In the genomic region with DNA sequence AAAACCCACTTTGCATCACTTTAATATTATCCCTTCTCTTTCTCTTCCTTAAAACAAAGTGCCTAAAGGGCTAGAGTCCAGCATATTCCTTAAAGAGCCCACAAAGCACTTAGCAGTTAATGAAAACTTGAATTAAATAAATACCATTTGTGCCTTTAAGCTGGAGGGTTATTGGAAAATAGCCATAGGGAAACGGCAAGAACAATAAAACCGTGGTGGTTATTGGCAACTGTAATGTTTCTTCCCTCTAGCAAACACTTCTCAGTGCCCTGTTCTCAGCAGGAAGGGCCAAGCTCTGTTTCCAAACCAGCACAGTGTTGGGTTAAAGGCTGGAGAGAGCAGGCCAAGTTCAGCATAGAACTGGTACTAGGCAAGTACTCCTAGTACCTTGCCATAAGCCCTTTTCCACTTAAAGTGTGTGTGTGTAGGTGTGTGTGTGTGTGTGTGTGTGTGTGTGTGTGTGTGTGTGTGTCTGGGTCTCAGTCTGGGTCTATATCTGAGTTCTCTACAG, we compare ENCODE assay signal across 27 mouse cellular contexts.
DNase-seq lines count a peak whose midpoint lies in the region; ATAC-seq and TF ChIP-seq lines count a peak whose summit lies in the region.
"Had no signal": no experiment of that assay in that cellular context is flagged by ENCODE, and none has a peak within 500 bp of the region (broad histone marks: within the 10 kb centered on the region; RNA-seq: fewer than 3 reads in every experiment).

No protein-coding gene starts in this region.

- H3K4me2 ChIP-seq in forebrain, embryonic 15.5 days (replicated peaks): no peak overlapping the region
- H3K4me2 ChIP-seq in forebrain, embryonic 13.5 days: no peak overlapping the region
- H3K4me2 ChIP-seq in kidney, embryonic 16.5 days (replicated peaks; ENCODE audit: low read depth, low read length): no peak overlapping the region
- H3K4me2 ChIP-seq: embryonic facial prominence, embryonic 13.5 days; heart, embryonic 12.5 days; hindbrain, embryonic 15.5 days; intestine, embryonic 15.5 days; liver, embryonic 11.5 days; midbrain, embryonic 15.5 days had no signal

- H3K9ac ChIP-seq in forebrain, embryonic 15.5 days (replicated peaks): no peak overlapping the region
- no peak overlapping the region for H3K9ac ChIP-seq in forebrain, embryonic 13.5 days
- H3K9ac ChIP-seq in kidney, embryonic 16.5 days (replicated peaks; ENCODE audit: low read length): no peak overlapping the region
- H3K9ac ChIP-seq: embryonic facial prominence, embryonic 13.5 days; heart, embryonic 12.5 days; hindbrain, embryonic 15.5 days; intestine, embryonic 15.5 days; liver, postnatal 0 days; midbrain, embryonic 15.5 days had no signal

- ATAC-seq in forebrain, embryonic 15.5 days (replicated peaks): 0 out of 2 replicates have a peak, but pooled peaks have one; percentile 32
- no peak for ATAC-seq in forebrain, embryonic 13.5 days
- ATAC-seq in kidney, embryonic 16.5 days (ENCODE audit: low FRiP score, low TSS enrichment): no peak
- ATAC-seq: intestine, embryonic 15.5 days; liver, postnatal 0 days; midbrain, embryonic 15.5 days; Patski had no signal

- 38% methylated on average over 2 of the region's 2 CpGs for WGBS in forebrain, embryonic 15.5 days
- WGBS in forebrain, embryonic 13.5 days: 55% methylated on average over 2 of the region's 2 CpGs
- WGBS in kidney, adult 2 months: 57% methylated on average over 2 of the region's 2 CpGs
- WGBS in kidney, embryonic 16.5 days: 75% methylated on average over 2 of the region's 2 CpGs

- no peak overlapping the region for H3K4me3 ChIP-seq in forebrain, embryonic 15.5 days
- H3K4me3 ChIP-seq in forebrain, embryonic 13.5 days: no peak overlapping the region
- no peak overlapping the region for H3K4me3 ChIP-seq in kidney, adult 2 months (ENCODE audit: insufficient read depth, low read depth, low read length)
- H3K4me3 ChIP-seq in kidney, embryonic 16.5 days (ENCODE audit: low read length): no peak overlapping the region
- H3K4me3 ChIP-seq: embryonic facial prominence, embryonic 13.5 days; forebrain, embryonic 10.5 days; heart, adult 2 months; heart, embryonic 12.5 days; hindbrain, embryonic 15.5 days; intestine, embryonic 15.5 days; midbrain, embryonic 15.5 days had no signal

- no peaks in the 10 kb centered on the region for H3K36me3 ChIP-seq in forebrain, embryonic 15.5 days
- H3K36me3 ChIP-seq in forebrain, embryonic 13.5 days (ENCODE audit: poor library complexity, severe bottlenecking): no peaks in the 10 kb centered on the region
- H3K36me3 ChIP-seq in kidney, adult 2 months (ENCODE audit: control insufficient read depth, insufficient read depth, low read length): no peaks in the 10 kb centered on the region
- no peaks in the 10 kb centered on the region for H3K36me3 ChIP-seq in kidney, embryonic 16.5 days (ENCODE audit: insufficient read depth, low read length)
- H3K36me3 ChIP-seq: embryonic facial prominence, embryonic 13.5 days; forebrain, embryonic 10.5 days; heart, embryonic 12.5 days; hindbrain, embryonic 15.5 days; intestine, embryonic 15.5 days; midbrain, embryonic 15.5 days had no signal

- H3K27me3 ChIP-seq in forebrain, embryonic 15.5 days: no peaks in the 10 kb centered on the region
- H3K27me3 ChIP-seq in forebrain, embryonic 13.5 days: no peaks in the 10 kb centered on the region
- no peaks in the 10 kb centered on the region for H3K27me3 ChIP-seq in kidney, adult 2 months (replicated peaks; ENCODE audit: control insufficient read depth, insufficient read depth, low read length)
- H3K27me3 ChIP-seq in kidney, embryonic 16.5 days (ENCODE audit: insufficient read depth, low read length): no peaks in the 10 kb centered on the region
- H3K27me3 ChIP-seq: embryonic facial prominence, embryonic 13.5 days; heart, embryonic 12.5 days; hindbrain, embryonic 15.5 days; intestine, embryonic 15.5 days; midbrain, embryonic 15.5 days; Patski had no signal

- no peak for TF ChIP-seq CTCF in kidney, adult 2 months (conservative IDR thresholded peaks at IDR 0.05; ENCODE audit: insufficient read depth, insufficient read length, low read depth, low read length)

- no peak overlapping the region for H3K27ac ChIP-seq in forebrain, embryonic 15.5 days (replicated peaks)
- H3K27ac ChIP-seq in forebrain, embryonic 13.5 days: no peak overlapping the region
- no peak overlapping the region for H3K27ac ChIP-seq in kidney, adult 2 months (ENCODE audit: insufficient read depth, low read depth, low read length)
- H3K27ac ChIP-seq in kidney, embryonic 16.5 days (ENCODE audit: low read length): no peak overlapping the region
- H3K27ac ChIP-seq: embryonic facial prominence, embryonic 13.5 days; forebrain, embryonic 10.5 days; heart, adult 2 months; hindbrain, embryonic 15.5 days; intestine, embryonic 15.5 days; macrophage; midbrain, embryonic 15.5 days; stomach, postnatal 0 days had no signal

- H3K9me3 ChIP-seq in forebrain, embryonic 15.5 days: no peaks in the 10 kb centered on the region
- H3K9me3 ChIP-seq in forebrain, embryonic 13.5 days (replicated peaks): no peaks in the 10 kb centered on the region
- no peaks in the 10 kb centered on the region for H3K9me3 ChIP-seq in kidney, embryonic 16.5 days (ENCODE audit: low read length)
- H3K9me3 ChIP-seq: embryonic facial prominence, embryonic 13.5 days; forebrain, embryonic 10.5 days; heart, embryonic 12.5 days; hindbrain, embryonic 15.5 days; intestine, embryonic 15.5 days; midbrain, embryonic 15.5 days had no signal

- no peak for TF ChIP-seq POLR2A in kidney, adult 2 months (IDR thresholded peaks at IDR 0.05; ENCODE audit: low read depth, low read length)

- H3K4me1 ChIP-seq in forebrain, embryonic 15.5 days: no peaks in the 10 kb centered on the region
- no peaks in the 10 kb centered on the region for H3K4me1 ChIP-seq in forebrain, embryonic 13.5 days
- H3K4me1 ChIP-seq in kidney, adult 2 months (ENCODE audit: control insufficient read depth, insufficient read depth, low read length): no peaks in the 10 kb centered on the region
- H3K4me1 ChIP-seq in kidney, embryonic 16.5 days (ENCODE audit: insufficient read depth, low read length): no peaks in the 10 kb centered on the region
- H3K4me1 ChIP-seq: embryonic facial prominence, embryonic 13.5 days; forebrain, embryonic 10.5 days; heart, embryonic 12.5 days; hindbrain, embryonic 15.5 days; intestine, embryonic 15.5 days; midbrain, embryonic 15.5 days had no signal

- peak; percentile 24 for DNase-seq in kidney, adult 2 months
- DNase-seq in ovary, postnatal 14 days (ENCODE audit: low spot score): peak; percentile 4
- DNase-seq in ovary, adult 18-20 months (ENCODE audit: low spot score): no peak
- DNase-seq in layer of hippocampus, postnatal 36 days: no peak
- DNase-seq: adrenal gland, postnatal 10 days; cerebellum, adult 11-12 months; cerebellum, adult 9-11 months; heart, adult 2 months; heart, postnatal 4 days; left cerebral cortex, postnatal 4 days; liver, postnatal 0 days; right cerebral cortex, postnatal 4 days; thymus, adult 18-20 months; thymus, postnatal 25 days had no signal

Comparison
In these comparisons a context has a peak if more than half of its experiments do, and no peak if none do; other contexts are left out.
1. DNase-seq: peak in kidney, adult 2 months (single experiment) and ovary, postnatal 14 days (single experiment); none in ovary, adult 18-20 months (single experiment) and layer of hippocampus, postnatal 36 days (0 of 2).